Mouse (Mus musculus) hindbrain, embryonic 16.5 days (tissue): ENCODE measurements around the gene H2-T24. TPM values are rescaled to one million over a fixed set of nuclear protein-coding genes. Genes with fewer than 3 reads are reported as not detected.
"Not testable (repeated sequence)": the region's sequence is repeated elsewhere in the genome, so short reads cannot be mapped to it uniquely, and the experiment has no call there.

Source experiments
- ATAC-seq: fragments of 200-750 bp; cut with Nextera tagmentation; 2 replicates; pipeline ENCODE4 v1.8.0; 2017; ENCODE audit warnings: moderate TSS enrichment, moderate library complexity
- H3K27ac ChIP-seq: fragments of 300-500 bp; sonication (generic); 2 replicates; pipeline ENCODE4 v1.5.1; 2014; ENCODE audit warnings: low read depth, mild to moderate bottlenecking, control low read depth, low read length, moderate library complexity
- H3K27me3 ChIP-seq: fragments of 300-500 bp; sonication (generic); replicated peaks from 2 replicates; pipeline ENCODE4 v1.6.1; 2014; ENCODE audit warnings: low read length; ENCODE audit not compliant: control insufficient read depth, insufficient read depth
- H3K36me3 ChIP-seq: fragments of 300-500 bp; sonication (generic); 2 replicates; pipeline ENCODE4 v1.6.1; 2014; ENCODE audit warnings: mild to moderate bottlenecking, low read length, moderate library complexity, mixed read lengths; ENCODE audit not compliant: control insufficient read depth, insufficient read depth
- H3K4me1 ChIP-seq: fragments of 300-500 bp; sonication (generic); 2 replicates; pipeline ENCODE4 v1.6.1; 2014; ENCODE audit warnings: low read depth, low read length; ENCODE audit not compliant: control insufficient read depth, insufficient read depth
- H3K4me2 ChIP-seq: fragments of 300-500 bp; sonication (generic); 2 replicates; pipeline ENCODE4 v1.6.1; 2014; ENCODE audit warnings: mild to moderate bottlenecking, low read length, control low read depth, moderate library complexity
- H3K4me3 ChIP-seq: fragments of 300-500 bp; sonication (generic); 2 replicates; pipeline ENCODE4 v1.5.1; 2014; ENCODE audit warnings: mild to moderate bottlenecking, low read length, control low read depth, moderate library complexity
- H3K9ac ChIP-seq: fragments of 300-500 bp; sonication (generic); 2 replicates; pipeline ENCODE4 v1.6.1; 2014; ENCODE audit warnings: low read depth, mild to moderate bottlenecking, control low read depth, low read length, moderate library complexity
- H3K9me3 ChIP-seq: fragments of 300-500 bp; sonication (generic); 2 replicates; pipeline ENCODE4 v1.6.1; 2014; ENCODE audit warnings: mild to moderate bottlenecking, low read length, moderate library complexity; ENCODE audit not compliant: control insufficient read depth
- whole genome bisulfite sequencing: fragments of 180-500 bp; shearing (Covaris S2); extraction: QIAGEN DNeasy Blood & Tissue Kit; methylation state at CpG from one replicate; pipeline ENCODE4 v1.1.7; 2014; 5-methylcytosine and 5-hydroxymethylcytosine counted together
- polyA plus RNA-seq: library from polyadenylated mRNA; unstranded; fragments of >200 nt; fragmentation: Nextera tagmentation; extraction: Ambion mirVana; gene quantifications from 2 replicates; pipeline ENCODE4 v1.2.1, GENCODE M21; 2015

The H2-T24 gene
- polyA plus RNA-seq, 1 experiment from 2014 or later: 10.3 TPM

DNA sequence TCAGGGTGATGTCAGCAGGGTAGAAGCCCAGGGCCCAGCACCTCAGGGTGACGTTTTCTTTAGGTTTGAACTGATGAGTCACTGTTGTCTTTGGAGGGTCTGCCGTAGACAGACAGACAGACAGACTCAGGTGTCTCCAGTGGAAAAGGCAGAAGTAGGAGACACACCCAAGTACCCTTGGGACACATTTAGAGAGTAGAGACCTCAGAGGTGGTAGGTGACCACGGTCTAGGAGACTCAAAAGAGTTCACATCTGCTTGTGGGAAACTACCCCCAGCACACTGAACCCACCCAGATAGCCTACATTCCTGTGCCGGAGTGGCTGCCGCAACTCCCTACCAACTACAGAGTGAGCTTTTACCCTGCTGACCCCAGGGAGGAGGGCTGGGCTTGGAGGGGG, 5.4 kb downstream of the H2-T24 start:
- Histone ChIP-seq H3K4me2 (no peak overlapping the region), H3K27me3 (no peaks in the 10 kb centered on the region), H3K4me3 (no peak overlapping the region), H3K4me1 (no peaks in the 10 kb centered on the region), H3K9ac (no peak overlapping the region), H3K27ac (no peak overlapping the region), H3K9me3 (no peaks in the 10 kb centered on the region), H3K36me3 (peaks cover 7% of the 10 kb centered on the region)
- 95% methylated on average over 5 of the region's 5 CpGs for WGBS
- ATAC-seq: 0 out of 2 replicates have a peak, but pooled peaks have one; percentile 4

DNA sequence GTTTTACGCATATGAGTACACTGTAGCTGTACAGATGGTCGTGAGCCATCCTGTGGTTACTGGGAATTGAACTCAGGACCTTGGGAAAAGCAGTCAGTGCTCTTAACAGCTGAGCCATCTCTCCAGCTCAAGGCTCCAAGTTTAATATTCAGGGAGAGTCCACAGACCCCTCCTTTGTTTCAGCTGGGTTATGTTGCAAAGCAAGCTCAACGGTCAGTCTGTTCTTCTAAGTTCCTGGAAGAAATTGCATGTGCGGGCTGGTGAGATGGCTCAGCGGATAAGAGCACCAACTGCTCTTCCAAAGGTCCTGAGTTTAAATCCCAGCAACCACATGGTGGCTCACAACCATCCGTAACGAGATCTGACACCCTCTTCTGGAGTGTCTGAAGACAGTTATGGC, 16.0 kb downstream of the H2-T24 start:
- not testable (repeated sequence) for H3K4me1 ChIP-seq, ATAC-seq, H3K9ac ChIP-seq, H3K9me3 ChIP-seq, H3K27ac ChIP-seq, H3K27me3 ChIP-seq, H3K4me2 ChIP-seq, H3K4me3 ChIP-seq, H3K36me3 ChIP-seq
- WGBS: 93% methylated on average over 7 of the region's 7 CpGs

DNA sequence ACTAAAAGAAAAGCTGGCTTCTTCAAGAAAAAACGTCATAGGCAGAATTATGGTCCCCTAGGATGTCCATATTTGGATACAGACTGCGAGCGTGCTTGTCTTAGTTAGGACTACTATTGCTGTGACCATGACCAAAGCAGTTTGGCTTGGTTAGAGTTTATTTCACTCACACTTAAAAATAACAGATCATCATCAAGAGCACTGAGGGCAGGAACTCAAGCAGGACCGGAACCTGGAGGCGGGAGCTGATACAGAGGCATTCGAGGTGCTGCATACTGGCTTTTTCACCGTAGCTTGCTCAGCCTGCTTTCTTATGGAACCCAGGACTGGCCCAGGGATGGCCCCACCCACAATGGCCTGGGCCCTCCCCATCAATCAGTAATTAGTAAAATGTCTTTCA, 17.0 kb downstream of the H2-T24 start:
- H3K36me3 ChIP-seq: peaks cover 5% of the 10 kb centered on the region; the same call in 1 of the 2 replicates
- no peak overlapping the region for H3K27ac ChIP-seq
- H3K4me3 ChIP-seq: no peak overlapping the region
- H3K9me3 ChIP-seq: peaks cover 2% of the 10 kb centered on the region; the same call in 1 of the 2 replicates
- H3K9ac ChIP-seq: no peak overlapping the region
- H3K4me2 ChIP-seq: no peak overlapping the region
- no peak for ATAC-seq
- no peaks in the 10 kb centered on the region for H3K27me3 ChIP-seq
- 95% methylated on average over 7 of the region's 7 CpGs for WGBS
- H3K4me1 ChIP-seq: no peaks in the 10 kb centered on the region

DNA sequence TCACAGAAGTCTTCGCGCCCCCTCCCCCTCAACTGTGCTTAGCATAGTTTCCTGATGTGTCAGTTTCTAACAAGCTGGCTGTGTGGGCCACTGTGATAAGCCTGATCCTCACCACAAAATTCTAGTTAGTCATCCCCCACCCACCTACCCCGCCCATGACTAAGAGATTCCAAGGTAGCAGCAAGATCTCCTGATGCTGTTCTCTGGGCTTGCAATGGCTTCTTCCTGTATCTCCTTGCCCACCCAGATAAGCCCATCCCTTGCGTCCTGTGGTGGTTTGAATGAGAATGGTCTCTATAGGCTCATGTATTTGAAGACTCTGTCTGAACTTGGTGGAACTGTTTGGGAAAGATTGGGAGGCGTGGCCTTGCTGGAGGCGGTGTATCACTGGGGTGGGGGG, 18.4 kb downstream of the H2-T24 start:
- ATAC-seq: no peak
- Histone ChIP-seq H3K9me3 (peaks cover 2% of the 10 kb centered on the region; the same call in 1 of the 2 replicates), H3K9ac (no peak overlapping the region), H3K4me3 (no peak overlapping the region), H3K36me3 (peaks cover 5% of the 10 kb centered on the region; the same call in 1 of the 2 replicates), H3K27ac (no peak overlapping the region), H3K27me3 (no peaks in the 10 kb centered on the region), H3K4me2 (no peak overlapping the region), H3K4me1 (peaks cover 2% of the 10 kb centered on the region)
- WGBS: 94% methylated on average over 6 of the region's 6 CpGs

DNA sequence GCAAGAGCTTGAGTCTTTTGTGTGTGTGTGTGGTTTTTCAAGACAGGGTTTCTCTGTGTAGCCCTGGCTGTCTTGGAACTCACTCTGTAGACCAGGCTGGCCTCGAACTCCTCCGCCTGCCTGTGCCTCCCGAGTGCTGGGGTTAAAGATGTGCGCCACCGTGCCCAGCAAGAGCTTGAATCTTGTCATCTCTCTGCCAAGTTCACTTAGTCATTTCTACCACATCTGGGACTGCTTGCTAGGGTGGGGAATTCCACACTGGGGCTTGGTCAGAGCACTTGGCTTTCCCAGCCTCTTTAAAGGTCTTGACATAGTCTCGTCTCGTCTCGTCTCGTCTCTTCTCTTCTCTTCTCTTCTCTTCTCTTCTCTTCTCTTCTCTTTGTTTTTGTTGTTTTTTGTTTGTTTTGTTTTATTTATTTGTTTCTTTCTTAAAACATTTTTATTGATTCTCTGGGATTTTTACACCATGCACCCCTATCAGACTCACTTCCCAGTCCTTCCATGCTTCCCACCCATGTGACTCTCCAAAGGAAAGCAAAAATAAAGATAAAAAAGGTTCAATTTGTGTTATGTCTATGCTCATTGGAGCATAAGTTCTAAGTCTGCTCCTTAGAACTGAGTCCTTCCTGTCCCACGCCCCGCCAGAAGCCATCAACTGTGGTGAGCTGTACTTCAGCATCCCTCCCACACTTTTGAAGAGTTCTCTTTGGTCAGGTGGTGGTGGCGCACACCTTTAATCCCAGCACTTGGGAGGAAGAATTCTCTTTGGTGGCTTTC, 19.1 kb downstream of the H2-T24 start:
- Histone ChIP-seq H3K4me3 (no peak overlapping the region), H3K27ac (no peak overlapping the region), H3K36me3 (no peaks in the 10 kb centered on the region), H3K4me1 (peaks cover 4% of the 10 kb centered on the region), H3K9ac (no peak overlapping the region), H3K27me3 (no peaks in the 10 kb centered on the region), H3K9me3 (no peaks in the 10 kb centered on the region), H3K4me2 (no peak overlapping the region)
- 94% methylated on average over 12 of the region's 12 CpGs for WGBS
- ATAC-seq: no peak

DNA sequence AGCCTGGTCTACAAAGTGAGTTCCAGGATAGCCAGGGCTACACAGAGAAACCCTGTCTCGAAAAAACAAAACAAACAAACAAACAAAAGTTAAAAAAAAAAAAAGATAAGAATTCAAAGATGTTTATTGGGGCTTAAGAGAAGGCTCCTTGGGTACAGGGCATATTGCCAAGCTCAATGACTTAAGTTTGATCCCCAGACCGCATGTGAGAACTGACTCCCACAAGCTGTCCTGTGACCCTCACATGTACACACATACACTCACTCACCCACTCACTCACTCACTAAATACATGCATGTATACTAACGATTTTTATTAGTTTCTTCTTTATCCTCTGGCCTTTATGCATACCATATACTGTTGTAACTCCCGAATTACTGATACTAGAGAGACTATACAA, 20.0 kb downstream of the H2-T24 start:
- no peak overlapping the region for H3K9ac ChIP-seq
- no peaks in the 10 kb centered on the region for H3K27me3 ChIP-seq
- peaks cover 13% of the 10 kb centered on the region for H3K4me1 ChIP-seq
- H3K36me3 ChIP-seq: no peaks in the 10 kb centered on the region
- no peak overlapping the region for H3K27ac ChIP-seq
- no peak for ATAC-seq
- H3K4me3 ChIP-seq: no peak overlapping the region
- 91% methylated on average over 4 of the region's 4 CpGs for WGBS
- H3K9me3 ChIP-seq: no peaks in the 10 kb centered on the region
- H3K4me2 ChIP-seq: no peak overlapping the region

DNA sequence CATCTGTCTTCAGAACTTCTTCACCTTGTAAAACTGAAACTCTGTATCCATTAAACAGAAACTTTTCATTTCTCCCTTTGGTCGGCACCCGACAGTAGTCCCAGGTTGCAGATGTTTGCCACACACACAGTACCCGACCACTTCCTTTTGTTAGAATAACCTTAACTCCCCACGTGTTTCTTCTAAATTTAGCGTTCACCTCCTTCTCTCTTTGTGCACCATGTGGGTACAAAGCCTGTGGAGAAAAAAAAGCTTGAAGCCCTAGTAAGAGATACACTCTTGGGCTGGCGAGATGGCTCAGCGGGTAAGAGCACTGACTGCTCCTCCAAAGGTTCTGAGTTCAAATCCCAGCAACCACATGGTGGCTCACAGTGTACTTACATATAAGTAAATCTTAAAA, 21.0 kb downstream of the H2-T24 start:
- WGBS: 87% methylated on average over 7 of the region's 7 CpGs
- no peak for ATAC-seq
- Histone ChIP-seq H3K9ac (no peak overlapping the region), H3K4me3 (no peak overlapping the region), H3K4me2 (no peak overlapping the region), H3K36me3 (no peaks in the 10 kb centered on the region), H3K27ac (no peak overlapping the region), H3K9me3 (no peaks in the 10 kb centered on the region), H3K4me1 (peaks cover 14% of the 10 kb centered on the region), H3K27me3 (no peaks in the 10 kb centered on the region)

DNA sequence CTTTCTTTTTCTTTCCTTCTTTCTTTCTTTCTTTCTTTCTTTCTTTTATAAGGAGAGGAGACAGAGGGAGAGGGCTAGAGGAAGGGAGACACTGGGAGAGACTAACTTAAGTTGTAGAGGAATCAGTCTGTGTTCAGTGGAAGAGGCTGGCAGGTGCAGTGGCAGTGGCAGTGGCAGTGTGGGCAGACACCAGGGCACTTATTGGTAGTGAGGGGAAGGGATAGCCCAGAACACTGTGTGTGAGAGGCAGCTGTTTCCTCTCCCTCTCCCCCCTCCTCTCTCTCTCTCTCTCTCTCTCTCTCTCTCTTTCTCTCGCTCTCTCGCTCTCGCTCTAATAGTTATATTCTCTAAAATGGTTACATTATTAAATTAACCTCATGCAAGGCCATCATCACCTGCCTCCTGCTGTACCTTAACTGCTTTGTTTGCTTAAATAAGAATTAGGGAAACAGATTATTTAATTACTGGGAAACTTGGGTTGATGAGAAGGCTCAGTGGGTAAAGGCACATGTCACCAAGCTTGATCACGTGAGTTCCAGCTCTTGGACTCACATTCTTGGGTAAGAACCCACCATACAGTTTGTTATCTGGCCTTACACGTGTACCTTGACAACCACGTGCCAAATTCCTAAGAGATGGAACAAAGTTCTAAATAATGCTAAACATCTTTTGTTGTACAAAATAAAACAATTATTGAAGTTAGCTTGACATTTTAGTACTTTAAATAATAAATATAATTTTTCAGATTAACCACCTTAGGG, 21.6 kb downstream of the H2-T24 start:
- Histone ChIP-seq H3K27me3 (no peaks in the 10 kb centered on the region), H3K27ac (no peak overlapping the region), H3K9me3 (no peaks in the 10 kb centered on the region), H3K4me3 (no peak overlapping the region), H3K36me3 (no peaks in the 10 kb centered on the region), H3K4me1 (peaks cover 14% of the 10 kb centered on the region), H3K9ac (no peak overlapping the region), H3K4me2 (no peak overlapping the region)
- 86% methylated on average over 6 of the region's 6 CpGs for WGBS
- no peak for ATAC-seq

DNA sequence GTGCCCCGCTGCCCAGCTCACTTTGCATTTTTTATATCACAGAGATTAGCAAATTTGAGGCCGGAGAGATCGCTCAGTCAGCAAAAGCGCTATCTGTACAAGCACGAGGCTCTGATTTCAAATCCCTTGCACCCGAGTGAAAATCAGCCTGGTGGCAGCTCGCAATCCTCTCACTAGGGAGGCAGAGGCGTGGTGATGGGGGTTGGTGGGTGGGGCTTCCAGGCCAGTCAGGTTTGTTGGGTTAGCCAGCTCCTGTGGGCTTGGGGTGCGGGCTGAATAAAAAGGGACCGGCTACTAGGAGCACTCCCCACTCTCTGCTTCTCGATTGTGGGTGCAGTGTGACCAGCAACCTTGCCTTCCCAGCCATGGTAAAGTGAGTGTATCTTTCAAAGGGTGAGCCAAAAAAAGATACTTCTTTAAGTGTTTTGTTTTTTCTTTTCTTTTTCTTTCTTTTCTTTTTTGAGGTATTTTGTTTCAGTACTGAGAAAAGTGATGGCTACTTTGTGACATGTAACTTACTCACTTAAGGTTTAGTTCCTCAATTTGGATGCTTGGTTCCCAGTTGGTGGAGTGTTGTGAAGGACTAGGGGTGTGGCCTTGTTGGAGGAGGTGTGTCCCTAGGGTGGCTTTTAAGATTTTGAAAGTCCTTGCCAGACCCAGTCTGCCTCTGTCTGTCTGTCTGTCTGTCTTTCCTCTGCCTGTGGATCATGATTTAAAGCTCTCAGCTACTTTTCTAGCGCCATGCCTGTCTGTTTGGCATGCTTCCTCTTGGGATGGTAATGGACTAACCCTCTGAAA, 22.4 kb downstream of the H2-T24 start:
- no peak for ATAC-seq
- H3K9ac ChIP-seq: no peak overlapping the region
- no peak overlapping the region for H3K4me3 ChIP-seq
- no peaks in the 10 kb centered on the region for H3K27me3 ChIP-seq
- WGBS: 60% methylated on average over 12 of the region's 12 CpGs
- H3K36me3 ChIP-seq: no peaks in the 10 kb centered on the region
- H3K4me2 ChIP-seq: no peak overlapping the region
- no peak overlapping the region for H3K27ac ChIP-seq
- no peaks in the 10 kb centered on the region for H3K9me3 ChIP-seq
- H3K4me1 ChIP-seq: peaks cover 14% of the 10 kb centered on the region
